Mouse (Mus musculus) liver, embryonic 14.5 days (tissue): ENCODE results near the gene Rhod.

Experiments used
- CTCF ChIP-seq: IDR thresholded peaks from 2 replicates; pipeline ENCODE4 v1.5.1; 2016; ENCODE audit warnings: antibody characterized with exemption, low read depth, control low read depth
- EP300 ChIP-seq: IDR thresholded peaks from 2 replicates; pipeline ENCODE4 v1.6.1; 2016; ENCODE audit warnings: antibody characterized with exemption, low read depth

DNA sequence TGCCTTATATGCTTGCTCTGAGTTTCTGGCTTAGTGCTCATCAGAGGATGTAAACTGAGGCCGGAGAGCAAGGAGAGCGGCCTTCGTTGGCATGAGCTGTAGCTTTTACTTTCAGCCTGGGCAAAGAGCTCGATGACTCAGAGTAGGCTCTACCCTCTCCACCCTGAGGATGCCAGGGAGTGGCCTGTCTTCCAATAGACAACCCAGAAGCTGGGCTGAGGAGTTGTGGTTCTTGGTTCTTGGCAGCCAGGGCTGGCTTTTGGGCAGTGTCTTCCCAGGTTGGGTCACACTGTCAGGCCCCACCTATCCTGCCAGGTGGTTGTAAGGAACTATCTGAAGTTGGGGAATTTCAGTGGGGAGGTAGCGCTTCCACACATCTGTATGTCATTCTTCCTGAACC is 19.5 kb downstream of the Rhod start:
- TF ChIP-seq CTCF (no peak), EP300 (no peak)
